Mouse (Mus musculus) urinary bladder, postnatal 4 days (tissue): Measurements from ENCODE around the gene Taok1.
"Not testable (repeated sequence)": the region's sequence is repeated elsewhere in the genome, so short reads cannot be mapped to it uniquely, and the experiment has no call there.

Experiments used
- DNase-seq, 2 experiments: peaks; one replicate each; pipeline ENCODE4 v3.0.0; 2021 to 2022; ENCODE audit warnings: low spot score in 2 of 2

The Taok1 gene

DNA sequence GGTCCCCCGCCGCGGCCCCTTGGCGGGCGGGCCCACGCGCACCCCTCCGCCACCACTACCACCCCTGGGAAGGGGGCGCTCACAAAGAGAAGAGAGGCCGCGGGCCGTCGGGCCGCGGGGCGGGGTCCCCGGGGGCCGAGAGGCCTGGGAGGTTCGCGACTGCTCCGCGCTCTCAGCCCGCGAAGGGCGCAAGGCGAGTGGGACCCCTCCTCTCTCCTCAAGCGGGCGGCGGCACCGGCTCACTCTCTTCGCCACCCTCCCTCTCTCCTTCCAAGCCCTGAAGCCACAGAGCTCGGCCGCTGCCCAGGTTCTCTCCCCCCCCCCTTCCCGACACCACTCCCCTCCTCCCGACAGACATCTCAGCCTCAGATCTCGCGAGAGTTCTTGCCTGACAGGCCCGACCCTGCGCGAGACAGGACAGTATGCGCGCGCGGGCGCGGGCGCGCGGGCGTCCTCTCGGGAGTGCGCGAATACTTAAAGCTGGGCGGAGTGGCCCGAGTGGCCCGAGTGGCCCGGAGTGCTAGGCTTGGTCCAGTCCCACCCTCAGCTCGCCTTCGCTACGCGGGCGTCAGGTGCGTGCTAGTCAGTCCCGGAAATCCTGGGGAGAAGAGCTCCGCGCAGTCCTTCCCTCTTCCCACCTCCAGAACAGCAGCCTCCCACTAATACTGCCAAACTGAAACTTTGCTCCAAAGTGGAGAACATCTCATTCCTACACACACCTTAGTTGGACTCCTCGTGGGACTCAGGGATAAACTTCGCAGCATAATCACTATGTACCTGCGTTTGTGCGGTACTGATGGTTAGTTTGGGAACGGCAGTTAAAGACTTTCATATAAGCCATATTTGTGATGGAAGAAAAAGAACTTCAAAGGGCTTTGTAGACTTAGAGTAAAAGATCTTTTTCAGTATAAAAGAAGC lies at the start of gene Taok1:
TSS of gene Taok1 (minus strand) at position 278 of the 918 bp plus-strand sequence.
- DNase-seq = peak; percentile 94 to 97

DNA sequence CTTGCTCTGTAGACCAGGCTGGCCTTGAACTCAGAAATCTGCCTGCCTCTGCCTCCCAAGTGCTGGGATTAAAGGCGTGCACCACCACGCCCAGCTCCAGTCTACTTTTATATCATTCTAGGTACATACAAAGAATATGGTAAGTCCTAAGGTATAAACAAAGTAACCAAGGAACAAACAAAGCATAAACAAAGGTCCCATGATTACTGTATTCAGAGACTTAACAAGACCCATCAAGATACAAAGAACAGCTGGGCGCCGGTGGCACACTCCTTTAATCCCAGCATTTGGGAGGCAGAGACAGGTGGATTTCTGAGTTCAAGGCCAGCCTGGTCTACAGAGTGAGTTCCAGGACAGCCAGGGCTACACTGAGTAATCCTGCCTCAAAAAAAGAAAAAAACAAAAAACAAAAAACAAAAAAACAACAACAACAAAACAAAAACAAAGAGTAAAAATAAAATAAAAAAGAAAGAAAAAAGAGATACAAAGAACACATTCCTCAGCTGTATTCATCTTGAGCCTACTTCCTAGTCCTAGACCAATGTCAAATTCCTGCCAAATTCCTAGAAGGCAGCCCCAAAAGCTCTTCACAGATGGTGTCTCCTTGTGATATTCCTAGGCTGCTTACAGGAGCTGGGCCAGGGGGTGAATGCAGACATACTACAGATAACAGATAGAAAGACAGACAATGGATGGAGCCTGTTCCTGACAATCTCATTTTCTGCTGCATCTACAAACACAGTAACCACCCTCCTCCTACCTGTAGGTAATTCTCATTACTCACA lies 46.0 kb upstream of the Taok1 start:
- DNase-seq = not testable (repeated sequence)

DNA sequence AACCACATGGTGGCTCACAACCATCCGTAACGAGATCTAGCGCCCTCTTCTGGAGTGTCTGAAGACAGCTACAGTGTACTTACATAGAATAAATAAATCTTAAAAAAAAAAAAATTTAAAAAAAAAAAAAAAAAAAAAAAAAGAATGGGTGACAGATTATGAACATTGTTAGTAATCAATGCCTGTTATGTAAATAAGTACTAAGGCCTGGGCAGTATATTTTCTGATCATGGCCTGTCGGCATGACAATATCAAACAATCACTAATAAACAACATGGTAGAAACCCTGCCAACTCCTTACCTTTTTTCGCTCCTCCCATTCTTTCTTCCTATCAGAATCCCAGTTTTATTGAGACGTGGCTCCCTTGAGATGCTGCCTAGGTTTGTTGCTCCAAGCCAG lies 44.9 kb upstream of the Taok1 start:
- no peak for DNase-seq

GRCm38 (mm10) chr11:77648878-77649277 lies 41.3 kb upstream of the Taok1 start:
- DNase-seq = no peak

DNA sequence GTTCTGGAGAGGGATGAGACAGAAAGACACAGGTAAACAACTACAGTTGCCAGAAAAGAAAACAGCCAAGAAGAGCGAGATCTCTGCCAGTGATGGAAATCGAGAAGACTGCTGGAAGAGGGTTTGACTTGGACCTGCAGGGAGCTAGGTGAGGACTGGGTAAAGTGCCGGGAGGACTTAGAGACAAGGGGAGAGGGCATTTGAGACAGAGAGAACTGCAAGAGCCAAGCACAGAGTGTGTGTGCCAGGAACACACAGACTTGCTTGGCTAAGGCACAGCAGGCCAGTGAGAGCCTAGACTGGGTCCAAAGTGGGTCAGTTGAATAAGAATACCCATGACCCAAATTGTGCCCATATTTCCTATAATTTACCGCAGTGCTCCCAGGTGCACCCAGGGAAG lies 37.9 kb upstream of the Taok1 start:
- DNase-seq = no peak

- DNase-seq = no peak
These were observed 33.8 kb upstream of the Taok1 start for GRCm38 (mm10) chr11:77641390-77641789.

GRCm38 (mm10) chr11:77630257-77630670 lies 22.6 kb upstream of the Taok1 start:
- DNase-seq = peak; percentile 64 to 76

- no peak for DNase-seq
These were observed 21.9 kb upstream of the Taok1 start for GRCm38 (mm10) chr11:77629476-77629875.

DNA sequence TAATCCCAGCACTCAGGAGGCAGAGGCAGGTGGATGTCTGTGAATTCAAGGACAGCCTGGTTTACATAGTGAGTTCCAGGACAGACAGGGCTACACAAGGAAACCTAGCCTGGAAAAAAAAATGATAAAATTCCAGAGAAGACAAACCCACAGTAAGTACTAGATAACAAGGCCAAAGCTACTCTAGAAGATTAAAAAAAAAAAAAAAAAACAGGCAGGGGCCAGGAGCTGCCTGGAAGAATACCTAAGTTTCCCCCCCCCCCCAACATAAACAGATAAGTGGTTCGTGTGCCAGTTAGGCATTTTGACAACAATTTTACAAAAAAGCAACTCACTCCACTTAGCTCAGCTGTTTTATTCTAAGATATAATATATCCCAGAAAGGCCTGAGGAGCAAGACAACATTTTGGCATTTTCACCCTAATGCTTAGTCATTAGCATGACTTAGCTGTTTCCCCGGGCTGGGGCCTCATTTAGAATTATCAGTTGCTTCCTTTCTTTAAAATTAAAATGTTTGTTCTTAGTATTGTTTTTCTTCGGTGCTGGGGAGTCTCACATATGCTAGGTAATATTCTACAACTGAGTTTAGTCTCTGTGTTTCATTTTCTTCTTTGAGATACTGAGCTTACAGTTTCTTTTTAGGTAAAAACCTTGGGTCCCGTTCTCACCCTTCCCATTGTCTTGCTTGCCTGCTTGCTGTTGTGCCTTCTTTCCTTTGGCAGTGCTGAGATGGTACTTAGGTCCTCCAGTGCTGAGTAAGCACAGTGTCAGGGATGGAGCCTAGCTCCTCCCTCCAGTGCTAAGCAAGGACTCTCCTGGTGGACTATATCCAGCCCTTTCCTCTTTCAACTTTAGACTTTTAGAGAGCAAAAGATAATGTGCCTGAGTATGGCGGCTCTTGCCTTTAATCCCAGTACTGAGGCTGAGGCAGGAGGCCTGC lies 19.3 kb upstream of the Taok1 start:
- DNase-seq = no peak

DNA sequence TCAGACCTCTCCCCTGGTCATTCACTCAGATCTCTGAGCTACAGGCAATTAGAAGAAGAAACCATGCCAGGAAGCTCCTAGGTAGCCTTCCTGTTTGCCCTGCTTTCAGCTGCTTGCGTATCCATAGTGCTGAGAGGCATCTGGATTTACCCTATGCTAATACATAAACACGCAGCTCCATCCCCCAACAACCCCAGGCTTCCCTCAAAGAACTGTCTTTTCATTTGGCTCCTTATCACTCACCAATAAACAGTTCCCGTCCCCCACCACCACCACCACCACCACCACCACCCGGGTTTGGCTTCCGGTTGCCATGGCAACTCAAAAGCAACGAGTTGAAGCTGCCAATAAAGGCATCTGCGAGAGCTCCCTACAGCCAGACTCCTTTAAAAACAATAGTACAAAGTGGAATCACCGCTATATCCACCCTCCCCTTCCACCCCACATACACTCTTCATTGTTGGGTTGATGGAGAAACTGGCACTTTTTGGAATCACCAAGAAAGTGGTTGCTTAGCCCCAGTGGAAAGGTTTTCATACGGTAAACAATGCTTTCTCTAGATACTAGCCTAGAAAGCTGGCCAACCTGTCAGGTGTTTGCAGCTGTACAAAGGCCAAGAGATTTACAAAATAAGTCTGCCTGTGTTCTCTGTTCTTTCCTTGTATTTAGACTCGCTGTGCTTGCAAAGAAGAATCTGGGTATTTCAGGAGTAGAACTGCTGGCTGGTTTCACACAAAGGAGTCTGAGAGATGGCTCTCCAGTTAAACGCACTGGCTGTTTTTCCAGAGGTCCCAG lies 17.6 kb upstream of the Taok1 start:
- no peak for DNase-seq

DNA sequence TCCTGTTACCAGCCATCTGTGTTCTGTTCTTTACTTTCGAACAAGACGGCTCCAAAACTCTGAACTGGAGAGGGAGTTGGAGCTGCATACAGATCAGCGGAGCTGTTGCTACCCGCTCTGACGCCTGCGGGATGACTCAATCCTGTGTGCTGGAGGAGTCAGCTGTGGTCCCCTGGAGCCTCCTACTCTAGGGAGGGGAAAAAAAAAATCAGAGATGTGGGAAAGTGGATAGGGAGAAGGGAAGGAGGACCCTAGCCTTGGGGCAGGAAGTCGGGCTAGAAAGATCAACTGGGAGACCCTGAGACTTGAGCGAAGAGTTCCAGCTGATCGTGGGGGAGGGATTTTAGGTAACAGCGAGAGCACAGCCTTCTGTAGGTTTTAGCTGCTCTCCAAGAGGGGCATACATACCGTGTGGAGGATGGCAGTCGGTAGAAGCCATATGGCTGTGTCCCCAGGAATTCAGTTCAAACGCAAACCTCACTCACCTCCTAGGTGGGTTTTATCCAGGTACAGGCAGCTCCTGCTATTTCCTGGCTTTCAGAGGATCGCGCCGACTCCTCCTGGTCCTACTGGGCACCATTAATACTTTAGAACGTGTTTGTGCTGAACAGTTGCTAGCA lies 16.9 kb upstream of the Taok1 start:
- DNase-seq = peak; percentile 35 to 62

- DNase-seq = no peak
These were observed 16.4 kb upstream of the Taok1 start for GRCm38 (mm10) chr11:77624002-77624401.

DNA sequence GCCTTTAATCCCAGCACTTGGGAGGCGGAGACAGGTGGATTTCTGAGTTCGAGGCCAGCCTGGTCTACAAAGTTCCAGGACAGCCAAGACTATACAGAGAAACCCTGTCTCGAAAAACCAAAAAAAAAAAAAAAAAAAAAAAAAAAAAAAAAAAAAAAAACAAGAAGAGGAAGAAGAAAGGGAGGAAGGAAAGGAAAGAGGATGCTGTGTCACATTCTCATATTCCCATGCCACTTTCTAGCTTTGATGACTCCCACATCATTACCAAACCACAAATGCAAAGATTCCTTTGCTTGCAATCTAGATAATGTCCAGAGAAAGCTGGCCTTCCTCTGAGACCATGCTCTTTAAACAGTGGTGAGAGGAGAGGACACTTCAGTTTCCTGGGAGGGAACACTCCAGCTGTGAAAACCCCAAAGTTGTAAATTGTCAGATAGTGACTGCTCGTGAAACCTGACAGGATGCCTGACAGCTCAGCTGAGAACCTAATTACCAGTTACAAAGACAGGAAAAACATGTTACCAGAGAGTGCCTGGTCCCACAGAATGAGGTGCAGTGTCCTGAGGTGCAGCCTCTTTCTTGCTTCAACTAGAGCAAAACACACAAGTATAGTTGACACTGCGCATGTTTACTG lies 14.4 kb upstream of the Taok1 start:
- no peak for DNase-seq

DNA sequence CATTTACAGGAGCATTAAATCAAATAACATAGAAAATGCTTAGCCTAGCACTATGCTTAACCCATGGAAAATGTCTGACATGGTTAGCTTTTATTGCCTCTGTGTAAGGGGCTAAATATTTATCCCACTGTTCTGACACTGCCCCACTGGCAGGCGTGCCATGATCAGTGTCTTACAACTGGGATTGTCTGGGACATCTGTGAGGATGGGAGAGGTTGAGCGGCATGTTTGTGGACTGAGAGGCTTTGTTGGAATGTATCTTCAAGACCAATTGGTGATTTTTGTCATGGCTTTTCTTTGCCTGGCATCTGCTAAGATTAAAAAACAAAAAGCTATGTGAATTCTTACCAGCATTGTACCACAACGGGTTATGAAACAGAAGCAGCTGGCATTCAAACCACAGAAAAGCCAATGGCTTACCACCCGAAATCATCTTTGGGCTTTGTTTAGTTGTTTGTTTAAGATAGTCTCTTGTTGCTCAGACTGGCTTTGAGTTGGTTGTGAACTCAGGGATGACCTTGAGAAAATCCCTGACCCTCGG lies 7.5 kb upstream of the Taok1 start:
- DNase-seq = no peak

- DNase-seq = peak; percentile 36 to 61
These were observed 629 bp downstream of the Taok1 start for GRCm38 (mm10) chr11:77606835-77607537.

DNA sequence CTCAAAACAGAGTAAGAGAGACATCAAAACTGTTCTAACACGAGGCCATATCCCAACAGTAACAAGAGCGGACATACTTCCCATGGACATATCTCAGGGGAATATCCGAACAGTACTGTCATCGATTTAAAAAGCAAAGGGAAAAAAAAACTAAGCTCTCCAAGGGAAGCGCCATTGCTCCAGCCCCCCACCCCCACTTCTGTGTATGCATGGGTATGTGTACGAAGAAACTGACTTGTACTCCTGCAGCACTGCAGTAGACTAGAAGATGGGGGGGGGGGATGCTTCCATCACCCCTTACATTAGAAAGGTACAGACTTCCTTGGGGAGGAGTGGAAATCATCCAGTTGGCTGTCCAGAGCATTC lies 1.2 kb downstream of the Taok1 start:
- DNase-seq = no peak

DNA sequence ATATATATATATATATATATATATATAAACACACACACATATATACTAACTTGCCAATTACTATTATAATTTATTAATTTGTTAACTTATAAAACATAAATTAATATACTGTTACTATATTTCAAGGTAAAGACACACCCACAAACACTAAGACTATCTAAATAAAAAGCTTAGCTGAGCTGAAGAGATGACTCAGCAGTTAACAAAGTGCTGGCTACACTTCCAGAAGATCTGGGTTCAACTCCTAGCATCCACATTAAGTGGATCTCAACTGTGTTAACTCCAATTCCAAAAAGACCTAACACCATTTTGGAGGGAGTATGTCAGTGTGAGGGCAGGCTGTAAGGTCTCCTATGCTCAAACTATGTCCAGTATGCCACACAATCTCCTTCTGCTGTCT lies 10.3 kb downstream of the Taok1 start:
- DNase-seq = no peak

GRCm38 (mm10) chr11:77591388-77591787 lies 16.2 kb downstream of the Taok1 start:
- no peak for DNase-seq

DNA sequence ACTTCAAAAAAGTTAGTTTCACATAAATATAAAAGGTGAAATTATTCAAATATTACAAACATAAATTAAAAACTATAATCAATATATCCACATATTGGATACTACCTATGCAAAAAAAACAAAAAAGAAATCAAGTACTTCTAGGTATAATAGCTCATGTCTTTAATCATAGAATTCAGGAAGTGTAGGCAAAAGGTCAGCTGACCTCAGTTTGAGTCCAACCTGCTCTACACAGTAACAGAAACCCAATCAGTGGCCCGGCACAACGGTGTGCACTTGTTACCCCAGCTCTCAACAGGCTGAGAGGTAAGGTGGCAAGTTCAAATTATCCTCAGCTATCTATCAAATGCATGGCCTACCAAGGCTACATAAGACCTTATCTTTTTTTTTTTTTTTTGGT lies 16.8 kb downstream of the Taok1 start:
- no peak for DNase-seq
